Mouse (Mus musculus) intestine, postnatal 0 days (tissue): Measurements from ENCODE around the gene Nwd2. TPM values are rescaled to one million over a fixed set of nuclear protein-coding genes. Genes with fewer than 3 reads are reported as not detected.

ENCODE experiments used
- ATAC-seq: fragments of 200-750 bp; cut with Nextera tagmentation; 2 replicates; pipeline ENCODE4 v1.8.0; 2017; ENCODE audit warnings: mild to moderate bottlenecking, moderate TSS enrichment, moderate library complexity
- H3K27ac ChIP-seq: fragments of 300-500 bp; sonication (generic); 2 replicates; pipeline ENCODE4 v1.5.1; 2014; ENCODE audit warnings: mild to moderate bottlenecking, low read depth, low read length, moderate library complexity
- H3K27me3 ChIP-seq: fragments of 300-500 bp; sonication (generic); replicated peaks from 2 replicates; pipeline ENCODE4 v1.6.1; 2014; ENCODE audit warnings: low read length, mixed read lengths; ENCODE audit not compliant: control insufficient read depth, insufficient read depth
- H3K36me3 ChIP-seq: fragments of 300-500 bp; sonication (generic); 2 replicates; pipeline ENCODE4 v1.6.1; 2014; ENCODE audit warnings: mild to moderate bottlenecking, moderate library complexity; ENCODE audit not compliant: control insufficient read depth, insufficient read depth
- H3K4me1 ChIP-seq: fragments of 300-500 bp; sonication (generic); replicated peaks from 2 replicates; pipeline ENCODE4 v1.6.1; 2014; ENCODE audit warnings: antibody characterized with exemption, low read length, mixed read lengths; ENCODE audit not compliant: control insufficient read depth, insufficient read depth
- H3K4me2 ChIP-seq: fragments of 300-500 bp; sonication (generic); replicated peaks from 2 replicates; pipeline ENCODE4 v1.6.1; 2014; ENCODE audit warnings: low read depth, mild to moderate bottlenecking, moderate library complexity
- H3K4me3 ChIP-seq: fragments of 300-500 bp; sonication (generic); 2 replicates; pipeline ENCODE4 v1.5.1; 2014; ENCODE audit warnings: low read depth, low read length
- H3K9ac ChIP-seq: fragments of 300-500 bp; sonication (generic); 2 replicates; pipeline ENCODE4 v1.6.1; 2014; ENCODE audit warnings: mild to moderate bottlenecking, low read depth, low read length
- H3K9me3 ChIP-seq: fragments of 300-500 bp; sonication (generic); 2 replicates; pipeline ENCODE4 v1.6.1; 2016; ENCODE audit warnings: mixed run types; ENCODE audit not compliant: control insufficient read depth
- CTCF ChIP-seq: sonication (generic); IDR thresholded peaks from 2 replicates; pipeline ENCODE4 v1.5.1; 2016; ENCODE audit warnings: low read depth, mild to moderate bottlenecking, control low read depth, antibody characterized with exemption, moderate library complexity
- WGBS: fragments of 180-500 bp; shearing (Covaris S2); extraction: QIAGEN DNeasy Blood & Tissue Kit; methylation state at CpG from one replicate; pipeline ENCODE4 v1.1.7; 2014; 5-methylcytosine and 5-hydroxymethylcytosine counted together
- polyA plus RNA-seq: library from polyadenylated mRNA; unstranded; fragments of >200 nt; fragmentation: Nextera tagmentation; extraction: Ambion mirVana; gene quantifications from 2 replicates; pipeline ENCODE4 v1.2.1, GENCODE M21; 2015

Gene Nwd2
- polyA plus RNA-seq, 1 experiment from 2014 or later, result 0.27 TPM

DNA sequence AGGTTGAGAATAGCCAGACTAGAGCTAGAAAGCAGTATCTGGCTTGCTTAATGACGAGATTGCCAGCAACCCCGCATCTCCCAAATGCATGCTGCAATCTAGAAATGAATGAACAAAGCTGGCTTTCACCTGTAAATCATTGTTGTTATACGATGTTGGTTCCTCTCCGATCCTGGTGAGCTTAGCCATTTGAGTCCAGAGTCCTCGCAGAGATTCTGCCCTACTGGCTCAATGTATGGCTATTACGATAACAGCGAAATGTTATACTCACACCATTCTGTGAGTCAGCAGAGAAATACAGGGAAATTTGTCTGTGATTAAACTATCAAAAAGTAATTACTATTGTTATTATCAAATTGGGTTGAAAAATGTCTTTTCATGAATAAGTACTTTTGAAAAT is 167.7 kb downstream of the Nwd2 start:
- Histone ChIP-seq H3K4me1 (peaks cover 21% of the 10 kb centered on the region), H3K36me3 (no peaks in the 10 kb centered on the region), H3K27me3 (0 out of 2 replicates have a peak, but pooled peaks cover 3% of the 10 kb centered on the region), H3K27ac (peak overlapping the region; percentile 67), H3K9me3 (no peaks in the 10 kb centered on the region), H3K9ac (no peak overlapping the region), H3K4me2 (no peak overlapping the region; the same call in 1 of the 2 replicates), H3K4me3 (no peak overlapping the region)
- peak; percentile 85 for ATAC-seq
- WGBS, result 35% methylated on average over 7 of the region's 7 CpGs
- no peak for TF ChIP-seq CTCF

DNA sequence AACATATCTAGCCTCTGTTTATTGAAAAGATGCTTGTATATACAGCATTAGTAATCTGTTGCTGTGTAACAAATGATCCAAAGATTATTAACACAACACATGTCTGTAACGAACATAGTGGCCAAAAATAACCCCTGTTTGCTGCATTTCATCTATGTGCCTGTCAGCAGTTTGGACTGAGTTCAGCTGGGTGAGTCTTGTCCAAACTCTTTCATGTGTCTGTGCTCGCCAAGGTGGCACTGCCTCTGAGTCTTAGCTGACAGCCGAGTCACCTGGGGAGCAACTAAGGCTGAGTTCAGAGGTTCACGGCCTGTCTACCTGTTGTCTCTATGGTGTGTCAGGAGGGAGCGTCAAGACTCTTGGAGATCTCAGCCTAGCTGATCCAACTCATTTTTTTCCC is 168.4 kb downstream of the Nwd2 start:
- Histone ChIP-seq H3K36me3 (no peaks in the 10 kb centered on the region), H3K4me3 (no peak overlapping the region), H3K4me1 (peaks cover 21% of the 10 kb centered on the region), H3K9ac (0 out of 2 replicates have a peak overlapping the region, but pooled peaks have one; percentile 8), H3K9me3 (no peaks in the 10 kb centered on the region), H3K27ac (peak overlapping the region; percentile 67), H3K4me2 (peak overlapping the region; percentile 27; the same call in 1 of the 2 replicates), H3K27me3 (0 out of 2 replicates have a peak, but pooled peaks cover 2% of the 10 kb centered on the region)
- no peak for TF ChIP-seq CTCF
- peak; percentile 54 for ATAC-seq
- WGBS, result 36% methylated on average over 5 of the region's 5 CpGs

DNA sequence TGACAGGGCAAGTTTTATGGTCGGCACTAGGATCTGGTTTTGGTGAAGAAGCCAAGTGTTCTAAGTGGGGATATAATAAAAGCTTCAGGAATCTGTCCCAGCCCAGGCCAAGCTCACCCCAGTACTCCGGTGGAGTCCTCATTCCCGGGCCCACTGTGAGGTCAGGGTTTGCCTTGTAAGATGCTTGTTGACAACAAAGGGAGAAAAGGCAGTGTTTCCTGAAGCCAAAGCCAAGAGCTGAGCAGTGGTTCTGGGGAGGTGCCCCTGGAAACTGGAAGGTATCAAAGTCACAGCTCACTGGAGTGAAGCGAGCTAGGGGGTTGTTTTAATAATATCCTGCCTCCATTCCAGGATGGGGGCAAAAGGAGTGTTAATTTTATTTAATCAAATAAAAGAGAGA is 170.1 kb downstream of the Nwd2 start:
- H3K27ac ChIP-seq, result peak overlapping the region; percentile 67; the same call in 1 of the 2 replicates
- H3K4me2 ChIP-seq, result no peak overlapping the region
- no peak overlapping the region for H3K4me3 ChIP-seq
- 18% methylated on average over 4 of the region's 4 CpGs for WGBS
- no peaks in the 10 kb centered on the region for H3K36me3 ChIP-seq
- TF ChIP-seq CTCF, result no peak
- no peaks in the 10 kb centered on the region for H3K9me3 ChIP-seq
- no peaks in the 10 kb centered on the region for H3K27me3 ChIP-seq
- no peak for ATAC-seq
- H3K9ac ChIP-seq, result no peak overlapping the region
- peaks cover 21% of the 10 kb centered on the region for H3K4me1 ChIP-seq

DNA sequence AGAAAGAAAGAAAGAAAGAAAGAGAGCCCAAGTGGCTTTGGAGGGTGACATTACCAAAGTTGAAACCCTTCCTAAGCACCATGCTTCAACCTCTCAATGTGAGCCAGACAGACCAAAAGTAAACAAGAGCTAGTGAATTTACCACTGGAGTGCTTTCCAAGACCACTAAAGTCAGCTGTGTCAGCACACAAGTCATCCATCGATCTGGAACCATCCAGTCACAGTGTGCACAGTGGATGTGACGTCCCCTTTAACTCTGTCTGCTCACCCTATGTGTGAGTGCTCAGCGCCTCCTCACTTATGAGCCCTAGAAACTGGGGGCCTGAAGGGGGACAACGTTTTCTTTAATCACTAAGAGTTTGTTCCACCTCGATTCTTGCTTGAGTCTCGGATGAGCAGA is 170.6 kb downstream of the Nwd2 start:
- ATAC-seq, result no peak
- Histone ChIP-seq H3K36me3 (no peaks in the 10 kb centered on the region), H3K4me3 (no peak overlapping the region), H3K4me1 (peaks cover 21% of the 10 kb centered on the region), H3K27me3 (no peaks in the 10 kb centered on the region), H3K9ac (no peak overlapping the region), H3K27ac (no peak overlapping the region), H3K9me3 (no peaks in the 10 kb centered on the region), H3K4me2 (no peak overlapping the region)
- TF ChIP-seq CTCF, result no peak
- WGBS, result 61% methylated on average over 6 of the region's 6 CpGs

DNA sequence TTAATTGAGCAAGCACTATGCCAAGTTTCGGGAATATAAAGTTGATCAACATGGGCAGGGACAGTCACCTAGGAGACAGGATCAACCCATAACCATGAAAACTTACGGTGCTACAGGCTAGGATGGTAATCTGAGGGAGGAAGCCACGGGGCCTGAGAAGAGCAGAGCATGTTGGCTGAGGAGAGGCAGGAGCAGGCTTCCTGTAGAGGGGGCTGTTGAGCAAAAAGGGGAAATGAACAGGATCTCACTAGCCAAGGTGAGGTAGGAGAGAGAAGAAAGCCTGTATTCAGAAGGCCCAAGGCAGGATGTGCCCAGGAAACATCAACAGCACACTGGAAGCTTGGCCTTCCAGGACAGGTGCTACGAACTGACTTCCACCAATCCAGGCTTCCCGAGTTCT is 172.3 kb downstream of the Nwd2 start:
- ATAC-seq, result no peak

DNA sequence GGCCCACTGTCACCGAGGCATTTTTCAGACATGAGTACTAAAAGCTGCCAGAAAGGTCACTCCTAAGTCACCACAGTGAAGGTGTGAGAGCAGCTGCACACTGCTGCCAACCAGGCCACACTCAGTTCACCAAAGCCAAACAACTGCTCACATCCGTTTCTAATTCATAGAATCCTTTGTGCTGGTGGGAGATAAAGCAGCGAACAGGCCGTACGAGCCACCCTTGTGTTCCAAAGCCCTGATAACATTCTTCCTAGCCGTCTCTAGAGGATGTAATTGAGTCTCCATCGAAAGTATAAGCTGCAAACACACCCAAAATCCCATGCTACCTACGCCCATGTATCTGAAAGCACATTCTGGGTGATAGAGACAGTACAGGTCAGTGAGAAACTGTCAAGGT is 173.0 kb downstream of the Nwd2 start:
- Histone ChIP-seq H3K36me3 (no peaks in the 10 kb centered on the region), H3K27me3 (no peaks in the 10 kb centered on the region), H3K9me3 (no peaks in the 10 kb centered on the region), H3K4me1 (peaks cover 28% of the 10 kb centered on the region; the same call in 1 of the 2 replicates), H3K4me2 (no peak overlapping the region), H3K9ac (no peak overlapping the region), H3K27ac (no peak overlapping the region; the same call in 1 of the 2 replicates), H3K4me3 (no peak overlapping the region)
- 37% methylated on average over 8 of the region's 8 CpGs for WGBS
- no peak for ATAC-seq
- TF ChIP-seq CTCF, result no peak

More for the DNA sequence above, 172.3 kb downstream of the Nwd2 start:
- H3K36me3 ChIP-seq, result no peaks in the 10 kb centered on the region
- H3K4me1 ChIP-seq, result peaks cover 25% of the 10 kb centered on the region
- no peak overlapping the region; the same call in 1 of the 2 replicates for H3K27ac ChIP-seq
- 72% methylated on average over 5 of the region's 5 CpGs for WGBS
- no peaks in the 10 kb centered on the region for H3K9me3 ChIP-seq
- no peak overlapping the region for H3K4me3 ChIP-seq
- H3K27me3 ChIP-seq, result no peaks in the 10 kb centered on the region
- no peak overlapping the region for H3K4me2 ChIP-seq
- peak; percentile 64 for TF ChIP-seq CTCF
- H3K9ac ChIP-seq, result no peak overlapping the region
